Mouse (Mus musculus): ENCODE measurements around the gene 4933405O20Rik. TPM values are rescaled to one million over a fixed set of nuclear protein-coding genes. Genes with fewer than 3 reads are reported as not detected.

The 4933405O20Rik gene
- polyA plus RNA-seq (2012; rRNA removed) = 0.63 and 0.66 TPM in 2 replicates

GRCm38 (mm10) chr7:50598890-50599289 lies at the start of gene 4933405O20Rik:
Gene 4933405O20Rik (plus strand): TSS chr7:50599190.

All from central nervous system, embryonic 18 days (tissue).